Mouse (Mus musculus): Measurements from ENCODE around the gene Adh1. TPM values are rescaled to one million over a fixed set of nuclear protein-coding genes. Genes with fewer than 3 reads are reported as not detected.
A peak's percentile ranks its signal among the peaks of the same experiment; 100 is the strongest.

Gene Adh1
- polyA plus RNA-seq, 1 experiment from 2014 or later, result 1.0 TPM

GRCm38 (mm10) chr3:138304489-138304871, 43.7 kb downstream of the Adh1 start:
- Histone ChIP-seq H3K36me3 (no peaks in the 10 kb centered on the region), H3K27ac (peak overlapping the region; percentile 49; the same call in 1 of the 2 replicates), H3K4me1 (peaks cover 33% of the 10 kb centered on the region), H3K4me3 (no peak overlapping the region), H3K27me3 (ENCODE audit: insufficient read depth, poor library complexity, severe bottlenecking) (no peaks in the 10 kb centered on the region), H3K9me3 (no peaks in the 10 kb centered on the region)
- no peak for DNase-seq (ENCODE audit: low spot score)
- WGBS, result 33% methylated on average over 4 of the region's 4 CpGs

GRCm38 (mm10) chr3:138305486-138306289, 44.9 kb downstream of the Adh1 start:
- DNase-seq (ENCODE audit: low spot score), result no peak
- Histone ChIP-seq H3K4me1 (peaks cover 33% of the 10 kb centered on the region), H3K36me3 (no peaks in the 10 kb centered on the region), H3K27me3 (ENCODE audit: insufficient read depth, poor library complexity, severe bottlenecking) (no peaks in the 10 kb centered on the region), H3K9me3 (no peaks in the 10 kb centered on the region), H3K27ac (no peak overlapping the region; the same call in none of the 2 replicates), H3K4me3 (no peak overlapping the region)
- 64% methylated on average over 10 of the region's 10 CpGs for WGBS

- Histone ChIP-seq H3K36me3 (no peaks in the 10 kb centered on the region), H3K9me3 (no peaks in the 10 kb centered on the region), H3K4me3 (no peak overlapping the region), H3K4me1 (peaks cover 33% of the 10 kb centered on the region), H3K27me3 (ENCODE audit: insufficient read depth, poor library complexity, severe bottlenecking) (no peaks in the 10 kb centered on the region), H3K27ac (no peak overlapping the region)
- DNase-seq (ENCODE audit: low spot score), result no peak
- 56% methylated on average over 8 of the region's 8 CpGs for WGBS
Observed at GRCm38 (mm10) chr3:138306290-138306683, 45.5 kb downstream of the Adh1 start.

- peaks cover 10% of the 10 kb centered on the region for H3K4me1 ChIP-seq
Observed at GRCm38 (mm10) chr3:138309910-138310309, 49.1 kb downstream of the Adh1 start.

GRCm38 (mm10) chr3:138311015-138311414, 50.2 kb downstream of the Adh1 start:
- Histone ChIP-seq H3K9me3 (no peaks in the 10 kb centered on the region), H3K4me3 (no peak overlapping the region), H3K27me3 (ENCODE audit: insufficient read depth, poor library complexity, severe bottlenecking) (no peaks in the 10 kb centered on the region), H3K36me3 (no peaks in the 10 kb centered on the region), H3K27ac (no peak overlapping the region), H3K4me1 (no peaks in the 10 kb centered on the region)
- no peak for DNase-seq (ENCODE audit: low spot score)
- 83% methylated on average over 6 of the region's 6 CpGs for WGBS

More at GRCm38 (mm10) chr3:138309910-138310309, 49.1 kb downstream of the Adh1 start:
- DNase-seq (ENCODE audit: low spot score), result no peak
- H3K4me3 ChIP-seq, result no peak overlapping the region
- no peaks in the 10 kb centered on the region for H3K36me3 ChIP-seq
- H3K27me3 ChIP-seq (ENCODE audit: insufficient read depth, poor library complexity, severe bottlenecking), result no peaks in the 10 kb centered on the region
- H3K9me3 ChIP-seq, result no peaks in the 10 kb centered on the region
- H3K27ac ChIP-seq, result no peak overlapping the region
- 84% methylated on average over 8 of the region's 8 CpGs for whole genome bisulfite sequencing

GRCm38 (mm10) chr3:138312965-138313364, 52.2 kb downstream of the Adh1 start, which contains the start of gene Adh6a:
Gene Adh6a, plus strand, starts transcription at chr3:138313286.
- 76% methylated on average over 5 of the region's 5 CpGs for WGBS
- H3K9me3 ChIP-seq, result no peaks in the 10 kb centered on the region
- no peak within 1 kb of the TSS for H3K4me3 ChIP-seq

GRCm38 (mm10) chr3:138316908-138317472, 56.2 kb downstream of the Adh1 start:
- H3K4me3 ChIP-seq, result no peak overlapping the region
- H3K36me3 ChIP-seq, result no peaks in the 10 kb centered on the region
- no peaks in the 10 kb centered on the region for H3K9me3 ChIP-seq
- H3K27ac ChIP-seq, result no peak overlapping the region
- H3K27me3 ChIP-seq (ENCODE audit: insufficient read depth, poor library complexity, severe bottlenecking), result no peaks in the 10 kb centered on the region
- DNase-seq (ENCODE audit: low spot score), result no peak
- no peaks in the 10 kb centered on the region for H3K4me1 ChIP-seq
- 79% methylated on average over 2 of the region's 2 CpGs for WGBS

More at GRCm38 (mm10) chr3:138312965-138313364, 52.2 kb downstream of the Adh1 start, which contains the start of gene Adh6a:
- H3K4me1 ChIP-seq, result no peaks in the 10 kb centered on the region
- DNase-seq (ENCODE audit: low spot score), result no peak
- H3K36me3 ChIP-seq, result no peaks in the 10 kb centered on the region
- H3K27me3 ChIP-seq (ENCODE audit: insufficient read depth, poor library complexity, severe bottlenecking), result no peaks in the 10 kb centered on the region
- H3K27ac ChIP-seq, result no peak within 1 kb of the TSS

GRCm38 (mm10) chr3:138325001-138325400, 64.2 kb downstream of the Adh1 start:
- 90% methylated on average over 17 of the region's 17 CpGs for WGBS
- DNase-seq (ENCODE audit: low spot score), result peak; percentile 66
- H3K27ac ChIP-seq, result no peak overlapping the region
- H3K4me1 ChIP-seq, result no peaks in the 10 kb centered on the region
- H3K4me3 ChIP-seq, result no peak overlapping the region
- no peaks in the 10 kb centered on the region for H3K27me3 ChIP-seq (ENCODE audit: insufficient read depth, poor library complexity, severe bottlenecking)
- no peaks in the 10 kb centered on the region for H3K9me3 ChIP-seq
- H3K36me3 ChIP-seq, result no peaks in the 10 kb centered on the region

- Histone ChIP-seq H3K4me1 (no peaks in the 10 kb centered on the region), H3K27ac (no peak overlapping the region), H3K36me3 (no peaks in the 10 kb centered on the region), H3K27me3 (ENCODE audit: insufficient read depth, poor library complexity, severe bottlenecking) (no peaks in the 10 kb centered on the region), H3K9me3 (no peaks in the 10 kb centered on the region), H3K4me3 (no peak overlapping the region)
- DNase-seq (ENCODE audit: low spot score), result peak; percentile 51
- WGBS, result 82% methylated on average over 6 of the region's 6 CpGs
Observed at GRCm38 (mm10) chr3:138325466-138325865, 64.7 kb downstream of the Adh1 start.

- Histone ChIP-seq H3K36me3 (no peaks in the 10 kb centered on the region), H3K27ac (no peak overlapping the region), H3K9me3 (no peaks in the 10 kb centered on the region), H3K27me3 (ENCODE audit: insufficient read depth, poor library complexity, severe bottlenecking) (no peaks in the 10 kb centered on the region), H3K4me3 (no peak overlapping the region), H3K4me1 (peaks cover 9% of the 10 kb centered on the region)
- DNase-seq (ENCODE audit: low spot score), result no peak
- 78% methylated on average over 8 of the region's 8 CpGs for WGBS
Observed at GRCm38 (mm10) chr3:138333910-138334309, 73.1 kb downstream of the Adh1 start.

GRCm38 (mm10) chr3:138334320-138334719, 73.5 kb downstream of the Adh1 start:
- Histone ChIP-seq H3K36me3 (no peaks in the 10 kb centered on the region), H3K27me3 (ENCODE audit: insufficient read depth, poor library complexity, severe bottlenecking) (no peaks in the 10 kb centered on the region), H3K9me3 (no peaks in the 10 kb centered on the region), H3K27ac (0 out of 2 replicates have a peak overlapping the region, but pooled peaks have one; percentile 49), H3K4me3 (no peak overlapping the region), H3K4me1 (peaks cover 9% of the 10 kb centered on the region)
- no peak for DNase-seq (ENCODE audit: low spot score)
- WGBS, result 58% methylated on average over 4 of the region's 4 CpGs

- H3K4me1 ChIP-seq, result peaks cover 9% of the 10 kb centered on the region
- no peaks in the 10 kb centered on the region for H3K9me3 ChIP-seq
- no peak overlapping the region for H3K27ac ChIP-seq
- 92% methylated on average over 1 of the region's 1 CpGs for WGBS
- no peaks in the 10 kb centered on the region for H3K36me3 ChIP-seq
- DNase-seq (ENCODE audit: low spot score), result no peak
- no peak overlapping the region for H3K4me3 ChIP-seq
- no peaks in the 10 kb centered on the region for H3K27me3 ChIP-seq (ENCODE audit: insufficient read depth, poor library complexity, severe bottlenecking)
Observed at GRCm38 (mm10) chr3:138335566-138335965, 74.8 kb downstream of the Adh1 start.

- Histone ChIP-seq H3K27me3 (ENCODE audit: insufficient read depth, poor library complexity, severe bottlenecking) (no peaks in the 10 kb centered on the region), H3K9me3 (no peaks in the 10 kb centered on the region), H3K4me1 (peaks cover 10% of the 10 kb centered on the region), H3K4me3 (no peak overlapping the region), H3K36me3 (no peaks in the 10 kb centered on the region), H3K27ac (0 out of 2 replicates have a peak overlapping the region, but pooled peaks have one; percentile 43)
- 29% methylated on average over 3 of the region's 3 CpGs for whole genome bisulfite sequencing
- DNase-seq (ENCODE audit: low spot score), result no peak
Observed at GRCm38 (mm10) chr3:138336104-138336754, 75.4 kb downstream of the Adh1 start.
